Mouse (Mus musculus) embryo, embryonic 10 days (tissue): ENCODE data around the gene Cubn.

Experiments used
- DNase-seq: peaks from one replicate; pipeline ENCODE4 v3.0.0-alpha.2; 2015; ENCODE audit warnings: low spot score

Gene Cubn

GRCm38 (mm10) chr2:13484566-13484965 is 7.0 kb downstream of the Cubn start:
- DNase-seq = no peak

- DNase-seq = no peak
These were observed 10.9 kb downstream of the Cubn start for GRCm38 (mm10) chr2:13480744-13481143.

GRCm38 (mm10) chr2:13479165-13479564 is 12.4 kb downstream of the Cubn start:
- DNase-seq = no peak

GRCm38 (mm10) chr2:13470108-13470507 is 21.5 kb downstream of the Cubn start:
- no peak for DNase-seq

GRCm38 (mm10) chr2:13469641-13470040 is 22.0 kb downstream of the Cubn start:
- no peak for DNase-seq

GRCm38 (mm10) chr2:13466685-13467084 is 24.9 kb downstream of the Cubn start:
- DNase-seq = no peak

GRCm38 (mm10) chr2:13458088-13458487 is 33.5 kb downstream of the Cubn start:
- no peak for DNase-seq

- DNase-seq = no peak
These were observed 34.8 kb downstream of the Cubn start for GRCm38 (mm10) chr2:13456821-13457220.

GRCm38 (mm10) chr2:13451495-13452491 is 39.8 kb downstream of the Cubn start:
- DNase-seq = no peak

- no peak for DNase-seq
These were observed 40.7 kb downstream of the Cubn start for GRCm38 (mm10) chr2:13450895-13451294.

GRCm38 (mm10) chr2:13450470-13450869 is 41.1 kb downstream of the Cubn start:
- DNase-seq = peak; percentile 37

- no peak for DNase-seq
These were observed 46.5 kb downstream of the Cubn start for GRCm38 (mm10) chr2:13445156-13445555.

GRCm38 (mm10) chr2:13438983-13439382 is 52.6 kb downstream of the Cubn start:
- no peak for DNase-seq

GRCm38 (mm10) chr2:13438275-13438845 is 53.3 kb downstream of the Cubn start:
- no peak for DNase-seq

- no peak for DNase-seq
These were observed 59.6 kb downstream of the Cubn start for GRCm38 (mm10) chr2:13432002-13432401.

GRCm38 (mm10) chr2:13421974-13422760 is 69.4 kb downstream of the Cubn start:
- no peak for DNase-seq

- no peak for DNase-seq
These were observed 74.7 kb downstream of the Cubn start for GRCm38 (mm10) chr2:13416765-13417524.

GRCm38 (mm10) chr2:13413520-13414178 is 78.0 kb downstream of the Cubn start:
- DNase-seq = peak; percentile 54

GRCm38 (mm10) chr2:13410660-13411059 is 81.0 kb downstream of the Cubn start:
- DNase-seq = no peak

- no peak for DNase-seq
These were observed 81.7 kb downstream of the Cubn start for GRCm38 (mm10) chr2:13409767-13410519.
